ENCODE assay signal across 14 mouse cellular contexts in the genomic region with DNA sequence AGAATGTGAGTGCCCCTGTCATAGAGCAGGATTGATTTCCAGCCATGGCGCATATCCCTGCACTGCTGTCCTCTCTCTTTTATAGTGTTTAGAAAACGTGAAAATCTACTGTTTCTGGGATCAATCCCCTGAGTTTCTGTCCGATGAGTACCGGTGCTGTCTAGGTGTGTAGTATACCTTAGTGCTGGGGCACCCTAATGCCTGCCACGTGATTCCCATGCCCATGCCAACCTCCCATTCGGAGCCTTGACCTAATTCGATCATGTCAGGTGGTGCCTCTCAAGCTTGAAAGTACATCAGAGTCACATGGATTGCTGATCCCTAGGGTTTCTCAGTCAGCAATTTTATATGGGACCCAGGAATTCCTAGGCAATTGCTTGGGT. TPM values are rescaled to one million over a fixed set of nuclear protein-coding genes. Genes with fewer than 3 reads are reported as not detected.
"Had no signal": no experiment of that assay in that cellular context is flagged by ENCODE, and none has a peak within 500 bp of the region (broad histone marks: within the 10 kb centered on the region; RNA-seq: fewer than 3 reads in every experiment).

No protein-coding gene starts in this region.

- DNase-seq: kidney, postnatal 14 days; kidney, postnatal 4 days; layer of hippocampus, postnatal 36 days; liver, embryonic 13.5 days; lung, adult 2 months; lung, postnatal 14 days; lung, postnatal 4 days; midbrain, embryonic 14.5 days; thymus, postnatal 25 days had no signal

- H3K36me3 ChIP-seq: liver, embryonic 13.5 days had no signal

- H3K4me2 ChIP-seq: liver, embryonic 13.5 days; midbrain, embryonic 11.5 days had no signal

- H3K27ac ChIP-seq: left cerebral cortex, adult 2 months; liver, embryonic 13.5 days had no signal

- H3K9ac ChIP-seq: liver, embryonic 13.5 days had no signal

- H3K27me3 ChIP-seq: liver, embryonic 13.5 days had no signal

- H3K4me1 ChIP-seq: liver, embryonic 13.5 days had no signal

- H3K4me3 ChIP-seq: left cerebral cortex, adult 2 months; liver, embryonic 13.5 days had no signal

- H3K9me3 ChIP-seq: liver, embryonic 13.5 days had no signal

RNA-seq across cellular contexts. Expression of a gene that starts 13.1 kb away (rescaled TPM):
- total RNA-seq: liver, adult 2 months; megakaryocyte progenitor cell, adult 5-6 weeks had no signal
- polyA plus RNA-seq: spleen, adult 2 months had no signal
